Mouse (Mus musculus) ES-Bruce4 (cell line): ENCODE results near the gene Gal3st4.

Source experiments
- CTCF ChIP-seq: IDR thresholded peaks from one replicate; pipeline ENCODE4 v1.8.1; 2011; ENCODE audit warnings: low read depth, low read length
- EP300 ChIP-seq: IDR thresholded peaks from 2 replicates; pipeline ENCODE4 v1.6.1; 2011; ENCODE audit warnings: low read depth, low read length; ENCODE audit not compliant: insufficient read depth

GRCm38 (mm10) chr5:138229511-138229910 is 43.1 kb downstream of the Gal3st4 start:
- no peak for TF ChIP-seq CTCF
- TF ChIP-seq EP300, result no peak
